Mouse (Mus musculus) forebrain, embryonic 16.5 days (tissue): Measurements from ENCODE around the gene Cpsf6. TPM values are rescaled to one million over a fixed set of nuclear protein-coding genes. Genes with fewer than 3 reads are reported as not detected.

Experiments used
- ATAC-seq: fragments of 200-750 bp; cut with Nextera tagmentation; 2 replicates; pipeline ENCODE4 v1.8.0; 2017; ENCODE audit warnings: mild to moderate bottlenecking, moderate library complexity
- H3K27ac ChIP-seq: fragments of 300-500 bp; sonication (generic); 2 replicates; pipeline ENCODE4 v1.5.1; 2014; ENCODE audit warnings: low read length, control low read depth
- H3K27me3 ChIP-seq: fragments of 300-500 bp; sonication (generic); replicated peaks from 2 replicates; pipeline ENCODE4 v1.6.1; 2014; ENCODE audit warnings: low read length; ENCODE audit not compliant: control insufficient read depth, insufficient read depth
- H3K36me3 ChIP-seq: fragments of 300-500 bp; sonication (generic); 2 replicates; pipeline ENCODE4 v1.6.1; 2014; ENCODE audit not compliant: control insufficient read depth, insufficient read depth
- H3K4me1 ChIP-seq: fragments of 300-500 bp; sonication (generic); replicated peaks from 2 replicates; pipeline ENCODE4 v1.6.1; 2014; ENCODE audit warnings: low read length; ENCODE audit not compliant: control insufficient read depth, insufficient read depth
- H3K4me2 ChIP-seq: fragments of 300-500 bp; sonication (generic); 2 replicates; pipeline ENCODE4 v1.6.1; 2014; ENCODE audit warnings: mild to moderate bottlenecking, low read length, control low read depth
- H3K4me3 ChIP-seq: fragments of 300-500 bp; sonication (generic); replicated peaks from 2 replicates; pipeline ENCODE4 v1.5.1; 2014; ENCODE audit warnings: mild to moderate bottlenecking, low read length, control low read depth
- H3K9ac ChIP-seq: fragments of 300-500 bp; sonication (generic); replicated peaks from 2 replicates; pipeline ENCODE4 v1.6.1; 2014; ENCODE audit warnings: low read depth, low read length, control low read depth
- H3K9me3 ChIP-seq: fragments of 300-500 bp; sonication (generic); 2 replicates; pipeline ENCODE4 v1.6.1; 2016; ENCODE audit warnings: low read length; ENCODE audit not compliant: control insufficient read depth
- WGBS: fragments of 180-500 bp; shearing (Covaris S2); extraction: QIAGEN DNeasy Blood & Tissue Kit; methylation state at CpG from one replicate; pipeline ENCODE4 v1.1.7; 2014; 5-methylcytosine and 5-hydroxymethylcytosine counted together
- polyA plus RNA-seq: library from polyadenylated mRNA; unstranded; fragments of >200 nt; fragmentation: Nextera tagmentation; extraction: Ambion mirVana; gene quantifications from 2 replicates; pipeline ENCODE4 v1.2.1, GENCODE M21; 2015

Cpsf6 gene
- polyA plus RNA-seq, 1 experiment from 2014 or later = 203 TPM

- no peak overlapping the region for H3K9ac ChIP-seq
- no peak overlapping the region for H3K27ac ChIP-seq
Observed at GRCm38 (mm10) chr10:117323782-117324181, 56.0 kb downstream of the Cpsf6 start.

GRCm38 (mm10) chr10:117322630-117323029, 57.2 kb downstream of the Cpsf6 start:
- Histone ChIP-seq H3K4me2 (no peak overlapping the region), H3K4me3 (no peak overlapping the region), H3K9ac (no peak overlapping the region), H3K9me3 (no peaks in the 10 kb centered on the region), H3K27ac (no peak overlapping the region), H3K36me3 (no peaks in the 10 kb centered on the region), H3K27me3 (no peaks in the 10 kb centered on the region), H3K4me1 (no peaks in the 10 kb centered on the region)
- 97% methylated on average over 5 of the region's 5 CpGs for WGBS
- ATAC-seq = no peak

More at GRCm38 (mm10) chr10:117323782-117324181, 56.0 kb downstream of the Cpsf6 start:
- Histone ChIP-seq H3K4me2 (no peak overlapping the region), H3K36me3 (no peaks in the 10 kb centered on the region), H3K9me3 (no peaks in the 10 kb centered on the region), H3K27me3 (no peaks in the 10 kb centered on the region), H3K4me3 (no peak overlapping the region), H3K4me1 (no peaks in the 10 kb centered on the region)
- 90% methylated on average over 7 of the region's 7 CpGs for WGBS
- ATAC-seq = no peak

- no peak overlapping the region for H3K9ac ChIP-seq
- H3K4me1 ChIP-seq = no peaks in the 10 kb centered on the region
- no peak overlapping the region for H3K4me3 ChIP-seq
- 59% methylated on average over 3 of the region's 3 CpGs for WGBS
- H3K36me3 ChIP-seq = no peaks in the 10 kb centered on the region
- no peaks in the 10 kb centered on the region for H3K27me3 ChIP-seq
- H3K4me2 ChIP-seq = no peak overlapping the region
- H3K27ac ChIP-seq = no peak overlapping the region
- no peaks in the 10 kb centered on the region for H3K9me3 ChIP-seq
- ATAC-seq = no peak
Observed at GRCm38 (mm10) chr10:117320571-117320981, 59.2 kb downstream of the Cpsf6 start.

- no peak for ATAC-seq
- no peak overlapping the region for H3K27ac ChIP-seq
- H3K4me2 ChIP-seq = no peak overlapping the region
- H3K9ac ChIP-seq = no peak overlapping the region
- 92% methylated on average over 11 of the region's 11 CpGs for WGBS
- no peaks in the 10 kb centered on the region for H3K27me3 ChIP-seq
- H3K9me3 ChIP-seq = no peaks in the 10 kb centered on the region
- H3K36me3 ChIP-seq = no peaks in the 10 kb centered on the region
- no peak overlapping the region for H3K4me3 ChIP-seq
- no peaks in the 10 kb centered on the region for H3K4me1 ChIP-seq
Observed at GRCm38 (mm10) chr10:117316391-117316790, 63.4 kb downstream of the Cpsf6 start.

- no peak overlapping the region for H3K9ac ChIP-seq
- H3K4me1 ChIP-seq = no peaks in the 10 kb centered on the region
- no peak overlapping the region for H3K4me2 ChIP-seq
- H3K9me3 ChIP-seq = no peaks in the 10 kb centered on the region
- H3K27ac ChIP-seq = no peak overlapping the region
- no peak overlapping the region for H3K4me3 ChIP-seq
- no peaks in the 10 kb centered on the region for H3K36me3 ChIP-seq
- no peaks in the 10 kb centered on the region for H3K27me3 ChIP-seq
- WGBS = 94% methylated on average over 2 of the region's 2 CpGs
- ATAC-seq = no peak
Observed at GRCm38 (mm10) chr10:117313133-117313532, 66.7 kb downstream of the Cpsf6 start.

- no peaks in the 10 kb centered on the region for H3K9me3 ChIP-seq
- H3K4me3 ChIP-seq = no peak overlapping the region
- ATAC-seq = no peak
- H3K9ac ChIP-seq = no peak overlapping the region
- H3K27me3 ChIP-seq = no peaks in the 10 kb centered on the region
- no peaks in the 10 kb centered on the region for H3K4me1 ChIP-seq
- 89% methylated on average over 8 of the region's 8 CpGs for WGBS
- H3K36me3 ChIP-seq = no peaks in the 10 kb centered on the region
- no peak overlapping the region for H3K4me2 ChIP-seq
- no peak overlapping the region for H3K27ac ChIP-seq
Observed at GRCm38 (mm10) chr10:117312168-117312567, 67.6 kb downstream of the Cpsf6 start.

GRCm38 (mm10) chr10:117304371-117304770, 75.4 kb downstream of the Cpsf6 start:
- ATAC-seq = no peak
- Histone ChIP-seq H3K9me3 (no peaks in the 10 kb centered on the region), H3K36me3 (no peaks in the 10 kb centered on the region), H3K27ac (no peak overlapping the region), H3K27me3 (no peaks in the 10 kb centered on the region), H3K4me3 (no peak overlapping the region), H3K4me1 (no peaks in the 10 kb centered on the region), H3K9ac (no peak overlapping the region), H3K4me2 (no peak overlapping the region)
- WGBS = 94% methylated on average over 5 of the region's 5 CpGs

GRCm38 (mm10) chr10:117301688-117302087, 78.1 kb downstream of the Cpsf6 start:
- H3K27me3 ChIP-seq = no peaks in the 10 kb centered on the region
- no peaks in the 10 kb centered on the region for H3K36me3 ChIP-seq
- ATAC-seq = no peak
- H3K4me2 ChIP-seq = no peak overlapping the region
- no peak overlapping the region for H3K9ac ChIP-seq
- H3K4me3 ChIP-seq = no peak overlapping the region
- H3K27ac ChIP-seq = no peak overlapping the region
- 88% methylated on average over 1 of the region's 1 CpGs for WGBS
- no peaks in the 10 kb centered on the region for H3K9me3 ChIP-seq
- H3K4me1 ChIP-seq = no peaks in the 10 kb centered on the region

GRCm38 (mm10) chr10:117299901-117300520, 79.8 kb downstream of the Cpsf6 start:
- H3K4me3 ChIP-seq = no peak overlapping the region
- no peaks in the 10 kb centered on the region for H3K36me3 ChIP-seq
- no peaks in the 10 kb centered on the region for H3K4me1 ChIP-seq
- H3K9me3 ChIP-seq = no peaks in the 10 kb centered on the region
- ATAC-seq = no peak
- H3K9ac ChIP-seq = no peak overlapping the region
- no peak overlapping the region for H3K4me2 ChIP-seq
- no peaks in the 10 kb centered on the region for H3K27me3 ChIP-seq
- 89% methylated on average over 5 of the region's 5 CpGs for WGBS
- H3K27ac ChIP-seq = no peak overlapping the region

- no peak overlapping the region for H3K4me3 ChIP-seq
- WGBS = 84% methylated on average over 4 of the region's 4 CpGs
- no peak for ATAC-seq
- H3K27me3 ChIP-seq = no peaks in the 10 kb centered on the region
- H3K4me2 ChIP-seq = no peak overlapping the region
- H3K4me1 ChIP-seq = no peaks in the 10 kb centered on the region
- H3K9ac ChIP-seq = no peak overlapping the region
- H3K27ac ChIP-seq = no peak overlapping the region
- H3K36me3 ChIP-seq = no peaks in the 10 kb centered on the region
- H3K9me3 ChIP-seq = no peaks in the 10 kb centered on the region
Observed at GRCm38 (mm10) chr10:117299106-117299505, 80.7 kb downstream of the Cpsf6 start.
